Mouse (Mus musculus): ENCODE data around the gene Dusp16. TPM values are rescaled to one million over a fixed set of nuclear protein-coding genes. Genes with fewer than 3 reads are reported as not detected.

Dusp16 gene
- total RNA-seq, 2 experiments from 2014 or later = 7.3 to 7.6 TPM

DNA sequence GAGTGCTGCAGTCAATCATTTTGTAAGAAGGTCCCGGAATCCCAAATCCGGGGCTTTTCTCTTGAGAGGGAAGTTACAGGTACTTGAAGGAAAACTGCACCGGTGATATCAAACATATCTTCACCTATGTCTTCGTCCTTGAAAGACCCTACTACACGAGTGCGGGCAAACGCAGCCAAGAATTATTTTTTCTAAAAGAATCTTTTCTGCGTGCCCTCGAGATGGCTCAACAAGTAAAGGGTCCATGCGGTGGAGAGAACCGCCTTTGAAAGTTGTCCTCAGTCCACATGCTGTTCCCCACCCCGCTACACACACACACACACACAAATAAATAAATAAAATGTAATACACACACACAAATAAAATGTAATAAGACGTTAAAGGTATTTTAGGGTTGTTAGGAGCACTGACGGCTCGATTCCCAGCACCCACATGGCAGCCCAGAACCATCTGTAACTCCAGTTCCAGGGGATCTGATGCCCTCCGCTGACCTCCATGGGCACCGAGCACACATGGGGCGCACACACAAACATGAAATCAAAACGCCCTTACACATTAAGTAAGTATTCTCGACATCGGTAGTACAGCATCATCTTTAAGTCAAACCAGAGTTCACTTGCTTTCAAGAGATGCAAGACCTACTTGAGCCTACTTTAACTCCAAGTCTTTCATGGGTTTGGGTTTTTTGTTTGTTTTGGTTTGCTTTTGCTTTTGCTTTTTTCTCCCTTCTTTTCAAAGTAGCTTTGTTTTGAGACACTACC is 801 bp upstream of the Dusp16 start:
- DNase-seq (ENCODE audit: low spot score in 2 of 2) = no peak

DNA sequence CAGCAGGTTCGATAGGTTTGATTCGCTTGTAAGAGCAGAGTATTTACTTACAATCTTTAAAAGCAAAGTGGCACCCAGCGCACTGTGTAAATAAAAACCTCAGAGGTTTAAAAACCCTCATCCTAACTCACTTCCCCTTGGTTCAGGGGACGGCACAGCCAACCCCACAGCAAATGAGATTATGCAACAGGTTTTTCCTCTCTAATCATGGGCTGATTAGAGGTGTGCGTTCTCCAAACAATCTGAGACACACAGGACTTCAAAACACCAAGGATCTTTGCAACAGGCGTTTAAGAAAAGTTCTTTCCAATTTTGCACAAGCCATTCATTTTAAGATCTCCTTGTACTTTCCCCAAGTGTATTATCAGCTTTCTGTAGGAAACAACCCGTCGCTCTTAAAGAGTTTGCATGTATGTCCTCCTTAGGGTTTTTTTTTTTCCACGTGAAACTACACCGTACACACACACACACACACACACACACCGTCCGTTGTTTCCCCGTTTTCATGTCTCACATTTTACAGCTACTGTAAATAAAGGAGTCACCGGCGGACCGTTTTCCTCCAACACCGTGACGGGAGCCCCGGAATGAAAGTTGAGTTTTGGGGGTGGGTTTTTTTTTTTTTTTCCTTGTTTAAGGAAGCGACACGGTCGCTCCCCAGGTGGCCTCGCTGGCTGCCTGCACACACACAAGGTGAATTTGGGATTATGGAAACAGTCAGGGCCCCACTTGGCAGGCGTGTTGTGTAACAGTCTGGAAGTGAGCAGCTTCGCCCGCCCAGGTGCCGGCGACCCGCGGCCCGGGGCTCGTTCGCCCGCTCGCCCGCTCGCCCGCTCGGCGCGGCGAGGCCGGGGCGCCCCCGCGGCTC is 940 bp downstream of the Dusp16 start:
- peak; percentile 22 to 28 for DNase-seq (ENCODE audit: low spot score in 2 of 2)

DNA sequence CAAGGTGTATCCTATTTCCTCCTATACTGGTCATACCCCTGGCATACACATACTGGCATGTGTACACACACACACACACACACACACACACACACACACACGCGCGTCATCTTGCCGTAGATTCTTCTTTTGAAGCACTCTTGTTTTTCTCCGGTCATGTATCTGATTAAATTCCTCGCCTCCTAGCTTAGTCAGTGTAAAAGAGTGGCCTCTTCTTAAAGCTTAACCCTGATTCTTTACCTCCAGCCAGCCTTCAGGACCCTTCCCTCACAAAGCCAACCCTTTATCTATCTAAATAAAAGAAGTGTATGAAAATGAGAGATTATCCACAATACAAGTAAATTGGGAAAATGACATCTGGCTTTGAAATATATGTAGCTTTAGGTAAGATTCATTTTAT is 3.3 kb downstream of the Dusp16 start:
- no peak for DNase-seq (ENCODE audit: low spot score in 2 of 2)

DNA sequence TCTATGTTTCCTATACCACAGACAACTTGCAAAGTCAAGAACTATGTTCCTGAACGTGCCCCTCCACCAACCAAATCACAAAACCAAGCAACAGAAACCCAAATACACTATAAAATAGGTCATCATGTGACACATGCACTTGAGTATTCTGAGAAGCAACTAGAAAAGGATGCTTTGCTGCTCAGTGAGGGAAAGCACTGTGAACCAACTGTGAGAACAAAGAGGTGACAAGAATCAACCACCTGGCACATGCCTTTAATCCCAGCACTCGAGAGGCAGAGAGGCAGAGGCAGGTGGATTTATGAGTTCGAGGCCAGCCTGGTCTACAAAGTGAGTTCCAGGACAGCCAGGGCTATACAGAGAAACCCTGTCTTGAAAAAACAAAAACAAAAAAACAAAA is 6.0 kb downstream of the Dusp16 start:
- no peak for DNase-seq (ENCODE audit: low spot score in 2 of 2)

DNA sequence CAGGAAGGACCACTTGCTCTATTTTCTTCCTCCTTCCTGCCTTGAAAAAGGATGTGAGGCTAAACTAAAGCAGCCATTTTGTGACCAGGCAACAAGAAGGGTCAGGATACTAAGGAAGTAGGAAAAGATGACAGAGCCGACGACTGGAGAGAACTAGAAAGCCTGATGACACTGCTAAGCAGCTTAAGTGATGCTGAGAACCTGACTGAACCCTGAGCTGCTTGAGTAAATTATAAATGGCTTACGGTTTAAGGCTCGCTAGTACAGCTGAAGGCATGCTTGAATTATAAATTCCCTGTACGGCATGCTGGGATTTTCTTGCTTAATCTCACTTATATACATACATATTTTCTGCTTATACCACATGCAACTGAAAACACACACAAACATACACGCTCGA is 9.5 kb downstream of the Dusp16 start:
- DNase-seq (ENCODE audit: low spot score in 2 of 2) = no peak

DNA sequence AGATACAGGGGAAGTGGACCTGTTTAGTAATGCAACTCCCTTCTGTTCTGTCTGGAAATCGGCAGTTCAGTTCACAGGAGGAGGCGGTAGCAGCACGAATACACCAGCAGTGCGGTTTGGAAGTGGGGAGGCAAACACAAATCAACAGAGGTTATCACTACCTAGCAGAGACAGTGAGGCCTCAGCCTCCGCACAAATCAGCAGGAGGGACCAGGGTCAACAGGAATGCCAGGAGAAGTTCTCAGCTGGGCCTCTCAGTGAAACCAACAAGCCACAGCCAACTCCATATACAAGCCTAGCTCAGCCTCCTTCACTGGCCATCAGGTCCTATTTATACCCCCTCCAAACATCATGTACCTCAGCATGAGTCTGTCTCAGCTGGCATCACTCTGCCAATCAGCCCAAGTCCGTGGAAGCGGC is 10.9 kb downstream of the Dusp16 start:
- no peak for DNase-seq (ENCODE audit: low spot score in 2 of 2)

DNA sequence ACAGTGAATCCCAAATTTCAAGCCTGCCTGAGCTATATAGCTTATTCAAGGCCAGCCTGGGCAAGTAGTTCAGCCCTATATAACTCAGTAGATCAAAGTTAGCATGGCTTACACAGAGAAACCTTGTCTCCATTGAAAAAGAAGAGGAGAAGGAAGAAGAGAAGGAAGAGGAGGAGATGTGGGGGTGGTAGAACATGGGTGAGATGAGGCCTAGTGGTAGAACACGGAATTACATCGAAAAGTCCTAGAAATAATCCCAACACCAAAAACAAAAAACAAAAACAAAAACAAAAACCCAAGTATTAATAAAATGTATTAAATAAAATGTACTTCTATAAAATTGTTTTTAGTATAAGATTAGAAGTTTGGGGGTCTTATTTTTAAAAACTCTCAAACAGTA is 12.4 kb downstream of the Dusp16 start:
- no peak for DNase-seq (ENCODE audit: low spot score in 2 of 2)

DNA sequence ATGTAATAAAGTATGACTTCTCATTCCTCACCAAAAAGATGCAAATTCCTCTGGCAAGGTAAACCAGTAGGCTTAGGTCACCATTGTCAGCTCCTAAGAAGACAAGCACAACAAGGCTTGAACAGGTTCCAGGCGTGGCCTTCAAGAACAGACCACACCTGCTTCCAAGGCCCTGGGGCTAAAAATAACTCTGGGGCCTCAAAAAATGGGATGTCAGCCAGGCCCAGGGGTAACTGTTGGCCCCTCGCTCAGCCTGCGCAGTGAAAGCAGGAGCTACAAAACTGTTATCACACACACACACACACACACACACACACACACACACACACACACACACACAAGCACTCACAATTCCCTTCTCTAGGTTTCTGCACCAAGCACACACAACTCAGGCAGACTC is 18.5 kb downstream of the Dusp16 start:
- no peak for DNase-seq (ENCODE audit: low spot score in 2 of 2)

DNA sequence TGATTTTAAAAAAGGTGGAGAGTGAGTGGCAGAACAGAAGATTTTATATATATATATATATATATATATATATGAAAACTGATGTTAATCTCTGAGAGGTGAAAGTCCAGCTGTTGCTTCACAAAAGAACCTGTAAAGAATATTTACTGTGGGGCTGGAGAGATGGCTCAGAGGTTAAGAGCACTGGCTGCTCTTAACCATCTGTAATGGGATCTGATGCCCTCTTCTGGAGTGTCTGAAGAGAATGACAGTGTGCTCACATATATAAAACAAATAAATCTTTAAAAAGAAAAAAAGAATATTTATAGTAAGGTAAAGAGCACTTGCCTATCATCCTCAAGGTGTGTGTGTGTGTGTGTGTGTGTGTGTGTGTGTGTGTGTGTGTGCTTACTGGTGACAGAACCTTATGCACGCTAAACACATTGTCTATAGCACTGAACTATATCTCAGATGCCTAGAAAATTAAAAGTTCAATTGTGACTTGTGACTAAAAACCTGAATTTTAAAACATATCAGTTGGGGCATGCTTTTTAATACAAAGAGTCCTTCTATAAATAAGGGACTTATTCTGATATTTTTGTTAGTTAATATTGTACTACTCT is 19.0 kb downstream of the Dusp16 start:
- no peak for DNase-seq (ENCODE audit: low spot score in 2 of 2)

DNA sequence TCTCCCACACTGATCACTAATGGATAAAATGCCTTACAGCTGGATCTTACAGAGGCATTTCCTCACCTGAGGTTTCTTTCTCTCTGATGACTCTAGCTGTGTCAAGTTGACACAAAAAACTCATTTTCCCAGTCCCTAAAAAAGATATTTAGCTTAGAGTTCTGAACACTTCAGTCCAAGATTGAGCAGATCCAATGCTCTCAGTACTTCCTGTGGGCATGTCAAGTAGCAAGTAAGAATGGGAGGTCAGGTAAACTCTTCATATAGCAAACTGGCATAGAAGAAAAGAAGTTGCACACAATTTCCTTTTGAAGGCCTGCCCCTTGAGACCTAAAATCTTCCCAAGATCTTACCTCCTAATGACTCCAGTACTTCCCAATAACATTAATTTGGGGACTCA is 22.1 kb downstream of the Dusp16 start:
- DNase-seq (ENCODE audit: low spot score in 2 of 2) = no peak

DNA sequence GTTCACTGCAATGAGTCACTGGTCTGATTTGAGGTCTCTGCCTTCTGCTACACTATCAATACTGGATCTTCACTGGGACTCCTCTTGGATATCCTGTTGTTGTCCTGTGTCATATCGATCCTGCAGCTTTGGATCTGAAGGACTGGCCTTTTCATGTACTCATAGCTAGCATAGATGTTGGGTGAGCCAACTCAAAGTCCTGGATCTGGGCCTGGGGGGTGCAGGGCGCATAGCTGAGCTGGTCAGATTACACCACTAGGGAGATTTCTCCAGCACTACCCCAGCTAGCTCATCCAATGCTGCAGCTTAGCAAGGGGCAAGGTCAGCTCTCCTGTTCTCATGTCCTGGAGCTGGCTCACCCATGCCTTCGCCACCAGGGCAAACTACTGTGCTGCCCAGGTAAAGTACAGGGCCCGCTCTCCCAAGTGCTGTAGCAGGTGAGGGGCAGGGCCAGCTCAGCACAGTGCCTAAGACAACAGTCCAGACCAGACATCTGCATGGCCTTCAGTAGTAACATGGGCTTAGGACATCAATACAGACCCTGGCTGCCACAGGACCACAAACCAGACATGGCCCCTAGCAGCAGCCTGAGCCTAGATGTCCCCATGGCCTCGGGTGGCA is 27.9 kb downstream of the Dusp16 start:
- no peak for DNase-seq (ENCODE audit: low spot score in 2 of 2)

DNA sequence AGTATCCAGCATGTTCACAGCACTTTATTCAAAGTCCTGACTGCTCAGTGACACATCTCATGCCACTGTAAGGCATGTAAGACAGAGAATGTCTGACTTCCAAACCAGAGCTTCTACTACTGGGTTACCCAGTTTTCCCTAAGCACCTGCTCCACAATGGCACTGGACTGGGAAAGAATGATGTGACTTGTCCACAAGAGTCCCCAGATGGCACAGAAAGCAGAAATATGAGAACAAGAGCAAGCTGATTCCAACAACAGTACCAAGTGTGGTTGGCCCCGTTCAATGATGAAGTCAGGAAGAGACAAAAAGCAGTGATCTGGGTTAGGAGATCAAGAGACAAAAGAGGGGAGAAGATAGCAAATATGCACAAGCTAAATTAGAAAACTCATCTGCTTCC is 29.0 kb downstream of the Dusp16 start:
- no peak for DNase-seq (ENCODE audit: low spot score in 2 of 2)

DNA sequence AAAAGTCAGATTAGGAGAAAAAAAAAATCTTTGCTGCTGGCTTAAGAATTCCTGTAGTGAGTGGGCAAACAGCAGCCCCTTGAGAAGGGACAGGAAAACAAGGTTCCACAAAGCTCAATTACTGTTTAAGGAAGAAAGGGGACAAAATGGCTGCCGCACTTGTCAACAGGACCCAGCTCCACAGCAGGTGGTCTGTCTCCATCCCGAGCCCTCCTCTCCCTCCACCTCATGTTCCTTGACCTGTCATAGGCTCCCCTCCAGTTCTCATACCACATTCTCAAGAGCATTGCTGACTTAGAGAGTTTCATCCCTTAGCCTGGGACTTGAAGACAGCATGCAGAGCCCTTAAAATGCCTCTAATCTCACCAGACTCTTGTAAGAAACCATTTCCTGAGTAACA is 30.6 kb downstream of the Dusp16 start:
- DNase-seq (ENCODE audit: low spot score in 2 of 2) = no peak

DNA sequence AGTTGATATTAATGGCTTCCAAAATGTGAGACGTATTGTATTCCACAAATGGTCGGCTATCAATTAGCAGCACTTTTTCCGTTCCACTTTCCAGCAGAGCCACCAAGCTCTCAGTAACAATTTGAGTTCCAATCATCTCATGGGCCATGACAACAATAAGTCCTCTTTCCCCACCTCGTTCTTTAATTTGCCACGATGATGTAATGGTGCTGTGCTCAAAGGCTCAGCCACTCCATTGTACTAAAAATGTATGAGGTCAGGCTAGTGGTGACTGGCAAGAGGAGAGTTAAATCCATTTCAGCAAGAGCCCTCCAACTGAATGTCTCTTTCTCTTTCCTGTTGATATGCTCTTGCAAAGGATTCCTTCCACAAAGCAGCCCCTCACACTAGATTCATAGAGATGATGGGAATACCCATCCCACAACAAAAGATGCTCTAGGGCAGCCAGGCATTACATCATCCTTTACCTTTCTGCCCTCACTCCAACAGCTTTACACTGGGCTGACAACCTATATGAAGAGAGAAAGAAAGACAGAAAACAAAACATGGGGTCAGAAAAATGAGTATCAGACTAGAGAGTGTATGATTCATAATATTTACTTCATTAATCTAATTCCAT is 31.4 kb downstream of the Dusp16 start:
- DNase-seq (ENCODE audit: low spot score in 2 of 2) = no peak

DNA sequence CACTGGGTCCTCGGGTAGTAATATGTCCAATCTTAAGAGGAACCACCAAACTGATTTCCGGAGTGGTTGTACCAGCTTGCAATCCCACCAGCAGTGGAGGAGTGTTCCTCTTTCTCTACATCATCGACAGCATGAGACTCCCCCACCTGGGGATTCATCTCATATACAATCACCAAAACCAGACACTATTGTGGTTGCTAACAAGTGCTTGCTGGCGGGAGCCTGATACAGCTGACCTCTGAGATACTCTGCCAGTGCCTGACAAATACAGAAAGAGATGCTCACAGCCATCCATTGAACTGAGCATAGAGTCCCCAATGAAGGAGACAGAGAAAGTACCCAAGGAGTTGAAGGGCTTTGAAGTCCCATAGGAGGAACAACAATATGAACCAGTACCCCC is 36.4 kb downstream of the Dusp16 start:
- no peak for DNase-seq (ENCODE audit: low spot score in 2 of 2)

DNA sequence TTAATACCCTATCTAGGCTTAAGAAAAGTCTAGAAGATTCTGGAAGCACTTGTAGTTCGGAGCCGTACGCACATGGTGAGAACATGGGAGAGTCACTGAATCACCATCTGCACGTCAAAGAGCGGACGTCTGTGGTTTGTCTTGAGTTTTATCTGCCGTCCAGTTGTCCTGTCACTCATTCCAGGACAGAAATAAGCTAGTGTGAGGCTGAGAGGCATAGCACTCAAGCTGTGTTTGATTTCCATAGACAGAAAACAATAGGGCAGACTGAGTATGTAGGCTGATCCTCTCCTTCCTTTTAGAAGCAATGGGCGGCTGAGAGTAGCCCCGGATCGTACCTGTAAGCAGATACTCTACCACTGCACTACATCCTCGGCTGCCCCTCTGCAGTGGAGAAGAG is 38.6 kb downstream of the Dusp16 start:
- no peak for DNase-seq (ENCODE audit: low spot score in 2 of 2)

DNA sequence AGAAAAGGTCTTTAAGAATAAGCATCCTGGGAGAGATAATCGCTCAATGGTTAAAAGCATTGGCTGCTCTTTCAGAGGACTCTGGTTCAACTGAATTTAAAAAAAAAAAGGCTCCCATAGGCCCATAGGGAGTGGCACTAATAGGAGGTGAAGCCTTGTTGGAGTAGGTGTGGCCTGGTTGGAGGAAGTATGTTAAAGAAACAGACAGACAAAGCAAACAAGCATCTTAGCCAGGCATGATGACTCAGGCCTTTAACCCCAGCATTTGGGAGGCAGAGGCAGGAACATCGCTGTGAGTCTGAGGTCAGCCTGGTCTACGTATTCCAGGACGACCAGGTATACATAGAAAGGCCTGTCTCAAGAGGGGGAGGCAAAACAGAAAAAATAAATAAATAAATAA is 39.0 kb downstream of the Dusp16 start:
- DNase-seq (ENCODE audit: low spot score in 2 of 2) = no peak

DNA sequence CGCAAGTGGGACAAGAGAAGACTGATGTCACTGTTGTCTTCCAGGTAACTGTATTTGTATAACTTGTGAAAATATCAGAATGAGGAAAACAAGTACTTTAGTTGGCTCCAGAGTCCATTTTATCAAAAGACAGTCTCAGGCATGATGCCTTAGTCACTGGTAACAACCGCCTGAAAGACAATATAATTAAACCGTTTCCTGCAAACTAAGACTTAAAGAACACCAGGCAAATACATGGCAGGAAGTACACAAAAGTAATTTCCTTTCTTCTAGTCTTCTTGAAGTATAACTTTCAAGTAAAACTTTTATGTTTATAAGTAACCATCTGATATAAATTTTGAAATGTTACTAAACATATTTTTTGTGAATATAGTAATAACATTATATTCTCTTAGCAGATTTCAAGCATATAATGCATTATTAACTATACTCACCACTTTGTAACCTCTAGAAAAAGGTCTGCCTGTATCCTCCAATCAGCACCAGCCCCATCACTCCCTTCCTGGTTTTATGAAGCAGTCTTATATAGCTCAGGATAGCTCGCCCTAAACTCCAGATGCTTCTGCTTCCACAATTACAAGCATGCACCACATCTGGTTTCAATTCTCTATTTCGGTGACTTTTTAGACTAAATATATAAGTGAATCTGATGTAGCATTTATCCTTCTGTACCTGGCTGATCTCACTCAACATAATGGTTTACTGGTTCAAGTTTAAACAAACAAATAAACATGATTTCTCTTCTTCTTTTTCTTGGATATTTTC is 40.4 kb downstream of the Dusp16 start:
- DNase-seq (ENCODE audit: low spot score in 2 of 2) = no peak

DNA sequence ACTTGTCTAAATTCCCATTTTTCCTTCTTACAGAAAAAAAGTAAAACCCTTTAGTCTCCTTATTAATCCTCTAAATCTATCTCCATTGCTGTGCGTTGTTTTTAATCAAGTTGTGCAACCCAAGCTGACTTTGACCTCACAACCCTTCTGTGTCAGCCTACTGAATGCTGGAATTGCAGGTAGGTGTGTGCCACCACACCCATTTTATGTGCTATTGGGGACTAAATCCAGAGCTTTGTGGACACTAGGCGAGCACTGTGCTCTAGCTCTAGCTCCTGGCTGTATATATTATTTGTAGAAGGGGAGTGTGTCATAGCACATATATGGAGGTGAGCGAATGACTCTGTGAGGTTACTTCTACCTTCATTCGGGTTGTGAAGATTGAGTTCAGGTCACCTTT is 41.3 kb downstream of the Dusp16 start:
- no peak for DNase-seq (ENCODE audit: low spot score in 2 of 2)

DNA sequence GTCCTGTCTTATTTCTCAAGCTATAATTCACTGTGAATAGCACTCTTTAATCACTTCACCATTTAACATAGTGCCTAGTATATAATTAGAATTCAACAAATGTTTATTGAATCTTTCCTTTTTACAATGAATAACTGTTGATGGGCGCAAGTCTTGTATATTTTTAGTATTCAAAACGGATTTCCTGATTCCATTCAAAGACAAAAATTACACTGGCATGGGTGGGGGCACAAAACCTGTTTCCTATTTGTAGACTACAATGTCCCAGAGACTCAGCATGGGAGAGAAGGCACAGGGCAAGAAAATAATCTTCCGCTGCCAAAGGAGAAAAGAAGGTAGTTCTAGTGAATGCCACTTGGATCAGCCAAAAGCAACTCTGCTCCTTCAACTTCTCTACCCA is 44.3 kb downstream of the Dusp16 start:
- no peak for DNase-seq (ENCODE audit: low spot score in 2 of 2)

DNA sequence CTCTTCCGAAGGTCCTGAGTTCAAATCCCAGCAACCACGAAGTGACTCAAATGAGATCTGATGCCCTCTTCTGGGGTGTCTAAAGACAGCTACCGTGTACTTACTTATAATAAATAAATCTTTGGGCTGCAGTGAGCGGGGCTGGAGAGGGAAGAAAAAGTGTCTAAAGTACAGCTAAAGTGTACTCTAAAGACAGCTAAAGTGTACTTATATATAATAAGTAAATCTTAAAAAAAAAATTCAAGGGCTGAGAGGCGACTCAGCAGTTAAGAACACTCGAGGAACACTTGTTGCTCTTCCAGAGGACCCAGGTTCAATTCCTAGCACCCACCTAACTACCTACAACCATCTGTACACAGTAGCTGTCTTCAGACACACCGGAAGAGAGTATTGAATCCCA is 46.5 kb downstream of the Dusp16 start:
- DNase-seq (ENCODE audit: low spot score in 2 of 2) = no peak
